Mouse (Mus musculus) CH12.LX (cell line): ENCODE data around the gene Adcy4. TPM values are rescaled to one million over a fixed set of nuclear protein-coding genes. Genes with fewer than 3 reads are reported as not detected.

Source experiments
- DNase-seq: peaks from one replicate; pipeline ENCODE4 v3.0.0-alpha.2; 2013; ENCODE audit errors: extremely low read depth
- H3K27ac ChIP-seq: 2 replicates; pipeline ENCODE4 v1.5.1; 2012; ENCODE audit warnings: low read depth, mild to moderate bottlenecking, control low read depth, moderate library complexity; ENCODE audit not compliant: insufficient read depth
- H3K27me3 ChIP-seq: replicated peaks from 2 replicates; pipeline ENCODE3; 2012; ENCODE audit warnings: inconsistent platforms
- H3K36me3 ChIP-seq, 2 experiments: replicated peaks in 1 of 2; 2 replicates each; pipeline versions ENCODE3 to v1.6.1; 2012; ENCODE audit warnings: inconsistent platforms in 1 of 2, low read length in 1 of 2, mild to moderate bottlenecking in 1 of 2, mixed read lengths in 1 of 2, moderate library complexity in 1 of 2; ENCODE audit not compliant: control insufficient read depth in 1 of 2, insufficient read depth in 1 of 2
- H3K4me1 ChIP-seq, 2 experiments: 2 replicates each; pipeline ENCODE4 v1.6.1; 2012; ENCODE audit warnings: inconsistent platforms in 1 of 2, moderate library complexity in 1 of 2; ENCODE audit not compliant: insufficient read depth in 2 of 2, control insufficient read depth in 1 of 2
- H3K4me2 ChIP-seq: 2 replicates; pipeline ENCODE4 v1.6.1; 2012; ENCODE audit warnings: low read depth, mild to moderate bottlenecking, control low read depth; ENCODE audit not compliant: poor library complexity, insufficient read depth, severe bottlenecking
- H3K4me3 ChIP-seq, 3 experiments: fragments of 150-350 bp in 1 of 3; sonication (generic) in 1 of 3; replicated peaks in 1 of 3; 2 replicates each; pipeline versions ENCODE3 to v1.5.1; 2011 to 2012; ENCODE audit warnings: low read depth in 2 of 3, low read length in 2 of 3, mild to moderate bottlenecking in 2 of 3, moderate library complexity in 2 of 3, control low read depth in 1 of 3, improper control_type of control experiment in 1 of 3, inconsistent platforms in 1 of 3, mixed read lengths in 1 of 3; ENCODE audit not compliant: poor library complexity in 1 of 3
- H3K79me2 ChIP-seq: replicated peaks from 2 replicates; pipeline ENCODE4 v1.6.1; 2012; ENCODE audit warnings: mild to moderate bottlenecking, moderate library complexity; ENCODE audit not compliant: control insufficient read depth, poor library complexity, insufficient read depth, severe bottlenecking; ENCODE audit errors: extremely low read depth
- H3K9ac ChIP-seq: 2 replicates; pipeline ENCODE4 v1.6.1; 2012; ENCODE audit warnings: low read depth, mild to moderate bottlenecking, control low read depth, moderate library complexity; ENCODE audit not compliant: insufficient read depth
- H3K9me3 ChIP-seq: replicated peaks from 2 replicates; pipeline ENCODE3; 2012; ENCODE audit warnings: low read length, inconsistent platforms, mixed read lengths
- BHLHE40 ChIP-seq: IDR thresholded peaks from 2 replicates; pipeline ENCODE4 v1.6.1; 2011; ENCODE audit warnings: mild to moderate bottlenecking, low read depth, low read length, improper control_type of control experiment
- CHD2 ChIP-seq: IDR thresholded peaks from 2 replicates; pipeline ENCODE4 v1.6.1; 2011; ENCODE audit warnings: low read length, improper control_type of control experiment
- CTCF ChIP-seq, 2 experiments: IDR thresholded peaks in 1 of 2; conservative IDR thresholded peaks in 1 of 2; 2 replicates each; pipeline ENCODE4 v1.5.1; 2011 to 2012; ENCODE audit warnings: low read depth in 2 of 2, low read length in 2 of 2, improper control_type of control experiment in 1 of 2, inconsistent platforms in 1 of 2, mild to moderate bottlenecking in 1 of 2, moderate library complexity in 1 of 2
- ETS1 ChIP-seq: conservative IDR thresholded peaks from 2 replicates; pipeline ENCODE4 v1.6.1; 2012; ENCODE audit warnings: low read depth, mild to moderate bottlenecking, inconsistent platforms, low read length, improper control_type of control experiment, moderate library complexity
- IRF4 ChIP-seq: IDR thresholded peaks from 2 replicates; pipeline ENCODE4 v1.6.1; 2014; ENCODE audit warnings: low read depth, mild to moderate bottlenecking, inconsistent platforms, low read length, improper control_type of control experiment
- KAT2A ChIP-seq: IDR thresholded peaks from 2 replicates; pipeline ENCODE4 v1.6.1; 2012; ENCODE audit warnings: low read length, improper control_type of control experiment, inconsistent platforms; ENCODE audit not compliant: insufficient replicate concordance
- MAX ChIP-seq: IDR thresholded peaks from 2 replicates; pipeline ENCODE4 v1.6.1; 2011; ENCODE audit warnings: low read length, improper control_type of control experiment
- MEF2A ChIP-seq: IDR thresholded peaks from 2 replicates; pipeline ENCODE4 v1.6.1; 2014; ENCODE audit warnings: low read depth, mild to moderate bottlenecking, inconsistent platforms, low read length, improper control_type of control experiment, borderline replicate concordance
- MXI1 ChIP-seq: IDR thresholded peaks from 2 replicates; pipeline ENCODE4 v1.6.1; 2011; ENCODE audit warnings: mild to moderate bottlenecking, low read depth, low read length, improper control_type of control experiment
- RCOR1 ChIP-seq: conservative IDR thresholded peaks from 2 replicates; pipeline ENCODE4 v1.6.1; 2012; ENCODE audit warnings: low read depth, mild to moderate bottlenecking, inconsistent platforms, low read length, improper control_type of control experiment
- SIN3A ChIP-seq: IDR thresholded peaks from 2 replicates; pipeline ENCODE4 v1.6.1; 2012; ENCODE audit warnings: low read length, improper control_type of control experiment, inconsistent platforms
- SMC3 ChIP-seq: IDR thresholded peaks from 2 replicates; pipeline ENCODE4 v1.6.1; 2011; ENCODE audit warnings: low read depth, low read length, improper control_type of control experiment
- TCF12 ChIP-seq: IDR thresholded peaks from 2 replicates; pipeline ENCODE4 v1.6.1; 2014; ENCODE audit warnings: low read depth, mild to moderate bottlenecking, inconsistent platforms, low read length, improper control_type of control experiment
- USF1 ChIP-seq: IDR thresholded peaks from 2 replicates; pipeline ENCODE4 v1.6.1; 2014; ENCODE audit warnings: low read depth, mild to moderate bottlenecking, inconsistent platforms, low read length, improper control_type of control experiment
- USF2 ChIP-seq: conservative IDR thresholded peaks from 2 replicates; pipeline ENCODE4 v1.6.1; 2011; ENCODE audit warnings: low read depth, low read length, improper control_type of control experiment
- ZC3H11A ChIP-seq: IDR thresholded peaks from 2 replicates; pipeline ENCODE4 v1.6.1; 2012; ENCODE audit warnings: low read depth, mild to moderate bottlenecking, inconsistent platforms, low read length, improper control_type of control experiment
- ZKSCAN1 ChIP-seq: IDR thresholded peaks from 2 replicates; pipeline ENCODE4 v1.6.1; 2012; ENCODE audit warnings: low read depth, inconsistent platforms, low read length, improper control_type of control experiment, borderline replicate concordance
- ZMIZ1 ChIP-seq: IDR thresholded peaks from 2 replicates; pipeline ENCODE4 v1.6.1; 2012; ENCODE audit warnings: low read depth, mild to moderate bottlenecking, inconsistent platforms, low read length, improper control_type of control experiment
- dilution Hi-C: fragments of 300-500 bp; cut with MboI; formaldehyde crosslinking; loops from 2 replicates; pipeline ENCODE4 v1.14.3; 2020; ENCODE audit warnings: low sequenced_read_pairs; ENCODE audit not compliant: extremely low pct_unique_long_range_greater_than_20kb, extremely low pct_ligation_motif_present
- in situ Hi-C: fragments of 300-500 bp; cut with MboI; formaldehyde crosslinking; loops from 3 replicates; pipeline ENCODE4 v1.14.3; 2019; ENCODE audit warnings: low sequenced_read_pairs, low pct_ligation_motif_present, low pct_unique_long_range_greater_than_20kb, mixed read lengths
- polyA plus RNA-seq: library from polyadenylated mRNA; unstranded; fragments of >175 nt; gene quantifications from 2 replicates; pipeline ENCODE4 v1.2.1, GENCODE M21; 2012; ENCODE audit warnings: low read depth; ENCODE audit not compliant: insufficient read length
- total RNA-seq, 2 experiments: library from RNA; depleted of rRNA; stranded (reverse); fragments of 300-350 nt in 1 of 2; fragments of >200 nt in 1 of 2; gene quantifications; 2 replicates each; pipeline ENCODE4 v1.2.3; 2012 to 2014

Adcy4 gene
- total and polyA plus RNA-seq, 3 experiments, result not detected

DNA sequence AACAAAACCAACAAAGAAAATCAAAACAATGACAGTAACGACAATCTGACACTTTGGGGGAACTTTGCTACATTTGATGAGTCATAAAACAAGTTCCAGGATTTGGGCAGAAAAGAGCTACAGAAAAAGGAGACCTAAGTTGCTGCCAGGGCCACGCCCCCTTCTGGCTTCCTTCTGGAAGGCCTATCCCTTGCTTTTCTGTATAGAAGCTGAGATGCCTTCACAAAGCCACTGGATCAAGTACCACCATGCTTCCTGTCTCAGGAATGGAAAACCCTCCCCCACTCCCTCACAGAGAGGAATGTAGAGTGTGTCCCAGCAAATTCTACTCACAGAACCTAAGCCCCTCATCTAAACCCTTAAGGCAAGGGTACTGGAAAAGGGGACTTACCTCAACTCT lies 10.1 kb upstream of the Adcy4 start:
- H3K4me1 ChIP-seq, result peaks cover 0 to 7% of the 10 kb centered on the region in 2 experiments; a peak in 2 of 4 replicates
- H3K27me3 ChIP-seq, result no peaks in the 10 kb centered on the region
- no peak overlapping the region for H3K4me3 ChIP-seq
- no peak overlapping the region for H3K27ac ChIP-seq
- no peaks in the 10 kb centered on the region for H3K9me3 ChIP-seq
- TF ChIP-seq ETS1 (no peak), RCOR1 (no peak), ZC3H11A (no peak), USF2 (no peak), MXI1 (no peak), MEF2A (no peak), MAX (no peak), TCF12 (no peak), IRF4 (no peak), CTCF (conservative IDR thresholded peaks at IDR 0.05 in 1 of 2, IDR thresholded peaks at IDR 0.05 in 1 of 2; ENCODE audit: low read depth in 2 of 2, low read length in 2 of 2) (no peak), KAT2A (no peak), SIN3A (no peak), BHLHE40 (no peak), USF1 (no peak), SMC3 (no peak)
- H3K36me3 ChIP-seq, result no peaks in the 10 kb centered on the region
- DNase-seq, result no peak
- H3K9ac ChIP-seq, result no peak overlapping the region
- in situ Hi-C loops (no loop called here), dilution Hi-C loops (no loop called here)
- no peaks in the 10 kb centered on the region for H3K79me2 ChIP-seq
- no peak overlapping the region for H3K4me2 ChIP-seq

- dilution Hi-C loops (no loop called here), in situ Hi-C loops (no loop called here)
- no peak overlapping the region for H3K4me2 ChIP-seq
Measured at GRCm38 (mm10) chr14:55793461-55793860, 9.6 kb upstream of the Adcy4 start.

More at GRCm38 (mm10) chr14:55793461-55793860, 9.6 kb upstream of the Adcy4 start:
- Histone ChIP-seq H3K79me2 (no peaks in the 10 kb centered on the region), H3K9me3 (no peaks in the 10 kb centered on the region), H3K27ac (no peak overlapping the region), H3K27me3 (no peaks in the 10 kb centered on the region), H3K36me3 (no peaks in the 10 kb centered on the region), H3K4me1 (peaks cover under 1 to 7% of the 10 kb centered on the region in 2 experiments; a peak in 3 of 4 replicates), H3K4me3 (no peak overlapping the region), H3K9ac (no peak overlapping the region)
- TF ChIP-seq ZKSCAN1 (no peak), CHD2 (no peak), MAX (no peak), MXI1 (no peak), ZMIZ1 (no peak), USF2 (no peak)
- no peak for DNase-seq
